Mouse (Mus musculus) layer of hippocampus, adult 8-10 months (tissue): ENCODE data around the gene Fxyd4. TPM values are rescaled to one million over a fixed set of nuclear protein-coding genes. Genes with fewer than 3 reads are reported as not detected.

Experiments
- DNase-seq, 2 experiments: peaks; one replicate each; pipeline ENCODE4 v3.0.0; 2022; ENCODE audit warnings: low spot score in 2 of 2
- total RNA-seq, 4 experiments: library from RNA; stranded (reverse); gene quantifications; 2 replicates each; pipeline ENCODE4 v1.2.4; 2022

The Fxyd4 gene
- total RNA-seq = not detected

- no peak for DNase-seq
These were observed at the start of gene Fxyd4 for GRCm38 (mm10) chr6:117937222-117937932. Gene Fxyd4 (minus strand): TSS chr6:117937692.

GRCm38 (mm10) chr6:117987173-117987572 lies 49.7 kb upstream of the Fxyd4 start:
- DNase-seq = no peak

GRCm38 (mm10) chr6:117966729-117967128 lies 29.2 kb upstream of the Fxyd4 start:
- no peak for DNase-seq

- DNase-seq = no peak
These were observed 25.7 kb upstream of the Fxyd4 start for GRCm38 (mm10) chr6:117963201-117963600.

GRCm38 (mm10) chr6:117956851-117957501 lies 19.5 kb upstream of the Fxyd4 start:
- DNase-seq = no peak

- no peak for DNase-seq
These were observed 18.7 kb upstream of the Fxyd4 start for GRCm38 (mm10) chr6:117956161-117956560.

GRCm38 (mm10) chr6:117952330-117952729 lies 14.8 kb upstream of the Fxyd4 start:
- no peak for DNase-seq

- DNase-seq = no peak
These were observed 6.4 kb upstream of the Fxyd4 start for GRCm38 (mm10) chr6:117943899-117944298.

- DNase-seq = peak; percentile 44 to 49
These were observed 5.3 kb upstream of the Fxyd4 start for GRCm38 (mm10) chr6:117942769-117943168.

- DNase-seq = peak; percentile 34 to 52
These were observed 1.5 kb upstream of the Fxyd4 start for GRCm38 (mm10) chr6:117938951-117939350.

GRCm38 (mm10) chr6:117935681-117936612 lies 1.5 kb downstream of the Fxyd4 start:
- no peak for DNase-seq

- no peak for DNase-seq
These were observed 3.2 kb downstream of the Fxyd4 start for GRCm38 (mm10) chr6:117934301-117934700.

- no peak for DNase-seq
These were observed 5.0 kb downstream of the Fxyd4 start for GRCm38 (mm10) chr6:117932325-117933051.

GRCm38 (mm10) chr6:117929945-117930655 lies 7.4 kb downstream of the Fxyd4 start:
- no peak for DNase-seq

- DNase-seq = no peak
These were observed 8.7 kb downstream of the Fxyd4 start for GRCm38 (mm10) chr6:117928746-117929145.

GRCm38 (mm10) chr6:117927955-117928354 lies 9.5 kb downstream of the Fxyd4 start:
- no peak for DNase-seq

GRCm38 (mm10) chr6:117926871-117927491 lies 10.5 kb downstream of the Fxyd4 start:
- DNase-seq = no peak

- no peak for DNase-seq
These were observed 15.5 kb downstream of the Fxyd4 start for GRCm38 (mm10) chr6:117922041-117922440.

- no peak for DNase-seq
These were observed 16.5 kb downstream of the Fxyd4 start for GRCm38 (mm10) chr6:117920659-117921640.
